Mouse (Mus musculus) embryonic facial prominence, embryonic 12.5 days (tissue): Measurements from ENCODE around the gene Txn1. TPM values are rescaled to one million over a fixed set of nuclear protein-coding genes. Genes with fewer than 3 reads are reported as not detected.

Source experiments
- ATAC-seq: fragments of 200-750 bp; cut with Nextera tagmentation; 2 replicates; pipeline ENCODE4 v1.8.0; 2017; ENCODE audit not compliant: insufficient number of reproducible peaks, insufficient read depth, low FRiP score, low TSS enrichment
- H3K27ac ChIP-seq: fragments of 300-500 bp; sonication (generic); 2 replicates; pipeline ENCODE4 v1.5.1; 2016; ENCODE audit warnings: mild to moderate bottlenecking
- H3K27me3 ChIP-seq: fragments of 300-500 bp; sonication (generic); 2 replicates; pipeline ENCODE4 v1.6.1; 2016; ENCODE audit warnings: mild to moderate bottlenecking, moderate library complexity
- H3K36me3 ChIP-seq: fragments of 300-500 bp; sonication (generic); 2 replicates; pipeline ENCODE4 v1.6.1; 2016; ENCODE audit warnings: mild to moderate bottlenecking
- H3K4me1 ChIP-seq: fragments of 300-500 bp; sonication (generic); 2 replicates; pipeline ENCODE4 v1.6.1; 2016
- H3K4me2 ChIP-seq: fragments of 300-500 bp; sonication (generic); replicated peaks from 2 replicates; pipeline ENCODE4 v1.6.1; 2016; ENCODE audit warnings: mild to moderate bottlenecking, moderate library complexity
- H3K4me3 ChIP-seq: fragments of 300-500 bp; sonication (generic); 2 replicates; pipeline ENCODE4 v1.5.1; 2016; ENCODE audit warnings: mild to moderate bottlenecking
- H3K9ac ChIP-seq: fragments of 300-500 bp; sonication (generic); 2 replicates; pipeline ENCODE4 v1.6.1; 2016; ENCODE audit warnings: mild to moderate bottlenecking, moderate library complexity
- H3K9me3 ChIP-seq: fragments of 300-500 bp; sonication (generic); 2 replicates; pipeline ENCODE4 v1.6.1; 2016; ENCODE audit warnings: mild to moderate bottlenecking, moderate library complexity
- WGBS: fragments of 180-500 bp; shearing (Covaris S2); methylation state at CpG from one replicate; pipeline ENCODE4 v1.1.7; 2016; 5-methylcytosine and 5-hydroxymethylcytosine counted together
- polyA plus RNA-seq: library from polyadenylated mRNA; unstranded; fragments of >200 nt; fragmentation: Nextera tagmentation; extraction: Ambion mirVana; gene quantifications from 2 replicates; pipeline ENCODE4 v1.2.1, GENCODE M21; 2016

The Txn1 gene
- polyA plus RNA-seq, 1 experiment from 2014 or later, result 378 TPM

GRCm38 (mm10) chr4:57957200-57958085 is 1.2 kb upstream of the Txn1 start:
- Histone ChIP-seq H3K27me3 (no peaks in the 10 kb centered on the region), H3K4me2 (peak overlapping the region; percentile 73), H3K36me3 (no peaks in the 10 kb centered on the region), H3K4me1 (peaks cover 30% of the 10 kb centered on the region), H3K9ac (0 out of 2 replicates have a peak overlapping the region, but pooled peaks have one; percentile 49), H3K27ac (peak overlapping the region; percentile 94; the same call in 1 of the 2 replicates), H3K9me3 (no peaks in the 10 kb centered on the region), H3K4me3 (peak overlapping the region; percentile 85)
- WGBS, result 38% methylated on average over 11 of the region's 11 CpGs
- ATAC-seq, result no peak

GRCm38 (mm10) chr4:57955544-57955958 is 660 bp downstream of the Txn1 start:
- H3K9ac ChIP-seq, result peak overlapping the region; percentile 89
- H3K4me2 ChIP-seq, result peak overlapping the region; percentile 73
- H3K9me3 ChIP-seq, result peaks cover 3% of the 10 kb centered on the region; the same call in 1 of the 2 replicates
- H3K27me3 ChIP-seq, result no peaks in the 10 kb centered on the region
- H3K36me3 ChIP-seq, result peaks cover 16% of the 10 kb centered on the region
- WGBS, result under 1% methylated on average over 25 of the region's 25 CpGs
- ATAC-seq, result peak; percentile 44
- peak overlapping the region; percentile 92 for H3K27ac ChIP-seq
- H3K4me1 ChIP-seq, result peaks cover 30% of the 10 kb centered on the region
- peak overlapping the region; percentile 85 for H3K4me3 ChIP-seq

- H3K9ac ChIP-seq, result peak overlapping the region; percentile 89
- peaks cover 3% of the 10 kb centered on the region; the same call in 1 of the 2 replicates for H3K9me3 ChIP-seq
- no peak for ATAC-seq
- H3K4me1 ChIP-seq, result peaks cover 30% of the 10 kb centered on the region
- H3K27me3 ChIP-seq, result no peaks in the 10 kb centered on the region
- WGBS, result 73% methylated on average over 8 of the region's 8 CpGs
- H3K27ac ChIP-seq, result peak overlapping the region; percentile 92; the same call in 1 of the 2 replicates
- H3K36me3 ChIP-seq, result peaks cover 22% of the 10 kb centered on the region
- H3K4me3 ChIP-seq, result peak overlapping the region; percentile 85
- H3K4me2 ChIP-seq, result peak overlapping the region; percentile 73
These were observed 1.2 kb downstream of the Txn1 start for GRCm38 (mm10) chr4:57954991-57955390.

GRCm38 (mm10) chr4:57954580-57954979 is 1.6 kb downstream of the Txn1 start:
- Histone ChIP-seq H3K4me2 (peak overlapping the region; percentile 73), H3K36me3 (peaks cover 26% of the 10 kb centered on the region), H3K9ac (no peak overlapping the region), H3K27ac (no peak overlapping the region), H3K27me3 (no peaks in the 10 kb centered on the region), H3K4me3 (peak overlapping the region; percentile 85), H3K4me1 (peaks cover 30% of the 10 kb centered on the region), H3K9me3 (peaks cover 3% of the 10 kb centered on the region; the same call in 1 of the 2 replicates)
- ATAC-seq, result no peak
- 73% methylated on average over 6 of the region's 6 CpGs for WGBS

- H3K4me3 ChIP-seq, result no peak overlapping the region
- 84% methylated on average over 7 of the region's 7 CpGs for WGBS
- H3K4me1 ChIP-seq, result peaks cover 30% of the 10 kb centered on the region
- H3K9ac ChIP-seq, result no peak overlapping the region
- peaks cover 3% of the 10 kb centered on the region; the same call in 1 of the 2 replicates for H3K9me3 ChIP-seq
- ATAC-seq, result no peak
- H3K27ac ChIP-seq, result no peak overlapping the region
- H3K4me2 ChIP-seq, result 0 out of 2 replicates have a peak overlapping the region, but pooled peaks have one; percentile 15
- no peaks in the 10 kb centered on the region for H3K27me3 ChIP-seq
- H3K36me3 ChIP-seq, result peaks cover 33% of the 10 kb centered on the region
These were observed 2.4 kb downstream of the Txn1 start for GRCm38 (mm10) chr4:57953796-57954195.

- H3K4me1 ChIP-seq, result peaks cover 26% of the 10 kb centered on the region
- WGBS, result 88% methylated on average over 1 of the region's 1 CpGs
- no peak overlapping the region for H3K27ac ChIP-seq
- H3K27me3 ChIP-seq, result no peaks in the 10 kb centered on the region
- no peak overlapping the region for H3K4me2 ChIP-seq
- H3K9ac ChIP-seq, result no peak overlapping the region
- peaks cover 41% of the 10 kb centered on the region for H3K36me3 ChIP-seq
- H3K9me3 ChIP-seq, result peaks cover 3% of the 10 kb centered on the region; the same call in 1 of the 2 replicates
- ATAC-seq, result no peak
- H3K4me3 ChIP-seq, result no peak overlapping the region
These were observed 3.3 kb downstream of the Txn1 start for GRCm38 (mm10) chr4:57952891-57953290.

DNA sequence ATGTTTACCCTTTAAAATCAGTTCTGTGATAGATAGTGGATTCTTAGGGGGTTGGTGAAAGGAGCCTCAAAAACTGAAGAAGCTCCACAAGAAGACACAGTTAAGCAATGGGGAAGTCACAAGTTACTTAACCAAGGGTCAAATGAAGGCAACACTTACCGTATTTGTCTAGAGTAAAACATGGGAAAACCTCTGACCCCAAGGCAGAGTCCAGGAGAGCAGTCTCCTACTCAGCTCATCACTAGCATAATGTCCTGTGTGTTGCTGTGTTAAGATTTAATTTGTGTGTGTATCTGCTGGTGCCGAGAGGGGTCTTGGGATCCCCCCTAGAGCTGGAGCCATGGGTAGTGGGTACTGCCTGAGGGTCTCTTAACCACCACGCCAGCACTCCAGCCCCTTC is 3.8 kb downstream of the Txn1 start:
- no peak overlapping the region for H3K4me2 ChIP-seq
- H3K4me1 ChIP-seq, result peaks cover 21% of the 10 kb centered on the region
- no peak overlapping the region for H3K27ac ChIP-seq
- no peak for ATAC-seq
- H3K9ac ChIP-seq, result no peak overlapping the region
- WGBS, result 92% methylated on average over 3 of the region's 3 CpGs
- peaks cover 3% of the 10 kb centered on the region; the same call in 1 of the 2 replicates for H3K9me3 ChIP-seq
- peaks cover 46% of the 10 kb centered on the region for H3K36me3 ChIP-seq
- H3K27me3 ChIP-seq, result no peaks in the 10 kb centered on the region
- H3K4me3 ChIP-seq, result no peak overlapping the region

- Histone ChIP-seq H3K27ac (no peak overlapping the region), H3K9ac (no peak overlapping the region), H3K4me3 (no peak overlapping the region), H3K4me1 (peaks cover 14% of the 10 kb centered on the region), H3K27me3 (no peaks in the 10 kb centered on the region), H3K36me3 (peaks cover 59% of the 10 kb centered on the region), H3K9me3 (peaks cover 3% of the 10 kb centered on the region; the same call in 1 of the 2 replicates), H3K4me2 (no peak overlapping the region)
- ATAC-seq, result no peak
- WGBS, result 91% methylated on average over 6 of the region's 6 CpGs
These were observed 6.3 kb downstream of the Txn1 start for GRCm38 (mm10) chr4:57949866-57950265.

DNA sequence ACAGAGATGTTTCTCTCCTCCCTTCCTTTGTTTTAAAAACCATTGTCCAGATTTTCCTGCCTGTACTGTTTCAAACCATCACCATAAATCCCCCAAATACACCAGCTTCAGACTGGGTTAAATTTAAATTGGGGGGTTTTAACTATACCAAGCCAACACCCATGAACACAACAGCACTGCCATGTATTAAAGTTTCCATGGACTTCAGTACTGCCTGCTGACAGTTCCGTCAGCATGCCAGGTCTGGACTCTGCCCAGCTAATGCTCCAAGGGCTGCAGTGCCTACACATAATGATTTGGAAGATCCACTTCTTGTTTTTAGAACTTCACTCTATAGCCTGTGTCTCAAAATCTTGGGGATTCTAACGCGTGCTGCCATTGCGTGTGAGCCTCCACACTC is 8.7 kb downstream of the Txn1 start:
- Histone ChIP-seq H3K9ac (no peak overlapping the region), H3K36me3 (peaks cover 71% of the 10 kb centered on the region), H3K4me3 (no peak overlapping the region), H3K27me3 (no peaks in the 10 kb centered on the region), H3K27ac (no peak overlapping the region), H3K9me3 (peaks cover 3% of the 10 kb centered on the region; the same call in 1 of the 2 replicates), H3K4me1 (no peaks in the 10 kb centered on the region), H3K4me2 (no peak overlapping the region)
- no peak for ATAC-seq
- 92% methylated on average over 4 of the region's 4 CpGs for WGBS

DNA sequence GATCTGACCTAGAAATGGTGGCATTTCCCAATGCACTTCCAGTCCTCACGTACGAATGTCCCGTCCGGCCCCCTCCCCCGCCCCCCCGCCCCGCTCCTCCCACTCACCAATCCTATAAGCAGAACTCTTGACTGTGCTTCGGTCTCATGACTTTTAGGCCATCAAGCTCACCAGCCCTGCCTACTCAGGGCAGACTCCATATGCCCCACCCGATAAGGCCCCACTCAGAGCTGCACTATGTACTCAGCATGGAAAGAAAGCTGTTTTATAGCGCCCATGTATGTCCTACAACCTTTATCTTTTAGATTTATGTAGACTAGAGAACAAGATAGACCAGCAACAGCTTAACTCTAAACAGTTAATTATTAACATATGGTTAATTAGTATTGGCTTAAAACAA is 9.2 kb downstream of the Txn1 start:
- H3K27me3 ChIP-seq, result no peaks in the 10 kb centered on the region
- no peak overlapping the region for H3K4me3 ChIP-seq
- no peak overlapping the region for H3K9ac ChIP-seq
- H3K27ac ChIP-seq, result no peak overlapping the region
- ATAC-seq, result no peak
- no peak overlapping the region for H3K4me2 ChIP-seq
- H3K4me1 ChIP-seq, result no peaks in the 10 kb centered on the region
- 82% methylated on average over 10 of the region's 10 CpGs for WGBS
- peaks cover 69% of the 10 kb centered on the region for H3K36me3 ChIP-seq
- peaks cover 3% of the 10 kb centered on the region; the same call in 1 of the 2 replicates for H3K9me3 ChIP-seq

- 89% methylated on average over 2 of the region's 2 CpGs for WGBS
- no peak overlapping the region for H3K27ac ChIP-seq
- no peaks in the 10 kb centered on the region for H3K4me1 ChIP-seq
- H3K9ac ChIP-seq, result no peak overlapping the region
- no peak overlapping the region for H3K4me3 ChIP-seq
- H3K36me3 ChIP-seq, result peaks cover 29% of the 10 kb centered on the region
- no peaks in the 10 kb centered on the region for H3K27me3 ChIP-seq
- H3K4me2 ChIP-seq, result no peak overlapping the region
- no peaks in the 10 kb centered on the region for H3K9me3 ChIP-seq
- no peak for ATAC-seq
These were observed 13.3 kb downstream of the Txn1 start for GRCm38 (mm10) chr4:57942892-57943291.

DNA sequence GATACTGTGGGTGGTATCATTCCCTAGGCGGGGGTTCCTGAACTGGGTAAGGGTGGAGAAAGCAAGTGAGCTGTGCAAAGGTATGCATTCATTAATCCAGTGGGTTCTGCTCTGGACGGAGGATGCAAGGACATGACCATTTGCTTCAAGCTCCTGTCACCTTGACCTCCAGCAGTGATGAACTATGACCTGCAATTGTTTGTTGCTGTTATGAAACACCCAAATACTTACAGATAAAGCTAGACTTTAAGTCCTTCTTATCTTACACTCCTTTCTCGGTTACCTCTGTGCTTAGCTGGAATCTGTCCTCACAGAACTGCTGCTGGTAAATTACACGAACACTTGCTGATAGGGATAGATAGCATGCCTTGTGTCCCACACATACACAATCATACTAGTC is 15.6 kb downstream of the Txn1 start:
- no peaks in the 10 kb centered on the region for H3K27me3 ChIP-seq
- H3K4me2 ChIP-seq, result no peak overlapping the region
- no peaks in the 10 kb centered on the region for H3K4me1 ChIP-seq
- WGBS, result 90% methylated on average over 4 of the region's 4 CpGs
- no peaks in the 10 kb centered on the region for H3K9me3 ChIP-seq
- H3K9ac ChIP-seq, result no peak overlapping the region
- ATAC-seq, result no peak
- H3K27ac ChIP-seq, result no peak overlapping the region
- no peak overlapping the region for H3K4me3 ChIP-seq
- peaks cover 18% of the 10 kb centered on the region for H3K36me3 ChIP-seq
